Mouse (Mus musculus): ENCODE measurements around the gene D2hgdh. TPM values are rescaled to one million over a fixed set of nuclear protein-coding genes. Genes with fewer than 3 reads are reported as not detected.

D2hgdh gene
- total RNA-seq (2021): 10 to 100 TPM; 29.7 to 34.8 TPM

GRCm38 (mm10) chr1:93824609-93825008 lies at the start of gene D2hgdh:
Gene D2hgdh (plus strand): TSS chr1:93824909.
- intact Hi-C loops (cut with DNase I): no loop called here

GRCm38 (mm10) chr1:93776686-93777085 lies 48.0 kb upstream of the D2hgdh start:
- intact Hi-C loops (cut with DNase I): no loop called here
- DNase-seq (ENCODE audit: low spot score): no peak

More at GRCm38 (mm10) chr1:93824609-93825008, at the start of gene D2hgdh:
- no peak for DNase-seq (ENCODE audit: low spot score)

- DNase-seq (ENCODE audit: low spot score): no peak
- intact Hi-C loops (cut with DNase I): no loop called here
These were observed 37.8 kb upstream of the D2hgdh start for GRCm38 (mm10) chr1:93786912-93787311.

GRCm38 (mm10) chr1:93794526-93794925 lies 30.2 kb upstream of the D2hgdh start:
- no peak for DNase-seq (ENCODE audit: low spot score)
- intact Hi-C loops (cut with DNase I): no loop called here

GRCm38 (mm10) chr1:93795886-93796285 lies 28.8 kb upstream of the D2hgdh start:
- DNase-seq (ENCODE audit: low spot score): no peak
- intact Hi-C loops (cut with DNase I): no loop called here

- intact Hi-C loops (cut with DNase I): loop anchor here (2.0 to 10.0 kb wide), 4 partner anchors 44 to 286 kb away; partner anchors contain the start of gene Farp2
- DNase-seq (ENCODE audit: low spot score): no peak
These were observed 23.8 kb upstream of the D2hgdh start for GRCm38 (mm10) chr1:93800670-93801503.

- peak; percentile 87 for DNase-seq (ENCODE audit: low spot score)
- intact Hi-C loops (cut with DNase I): loop anchor here (2.0 to 10.0 kb wide), 4 partner anchors 44 to 287 kb away; partner anchors contain the start of gene Farp2
These were observed 22.9 kb upstream of the D2hgdh start, which contains the start of gene Dtymk for GRCm38 (mm10) chr1:93801741-93802238. Gene Dtymk (minus strand): TSS chr1:93801934.

- DNase-seq (ENCODE audit: low spot score): no peak
- intact Hi-C loops (cut with DNase I): loop anchor here (5.0 to 10.0 kb wide), 3 partner anchors 45 to 288 kb away; partner anchors contain the start of gene Farp2
These were observed 21.9 kb upstream of the D2hgdh start for GRCm38 (mm10) chr1:93802771-93803170.

- intact Hi-C loops (cut with DNase I): loop anchor here (5.0 to 10.0 kb wide), 3 partner anchors 47 to 289 kb away; partner anchors contain the start of gene Farp2
- DNase-seq (ENCODE audit: low spot score): peak; percentile 98
These were observed 20.9 kb upstream of the D2hgdh start, which contains the start of gene Ing5 for GRCm38 (mm10) chr1:93803556-93804507. Gene Ing5 (plus strand): TSS chr1:93803965.

GRCm38 (mm10) chr1:93804818-93805217 lies 19.9 kb upstream of the D2hgdh start:
- DNase-seq (ENCODE audit: low spot score): no peak
- intact Hi-C loops (cut with DNase I): loop anchor here (5.0 to 10.0 kb wide), 3 partner anchors 48 to 290 kb away; partner anchors contain the start of gene Farp2

- intact Hi-C loops (cut with DNase I): loop anchor here (10.0 kb wide), 1 partner anchor 291 kb away; the partner anchor contains the start of gene Farp2
- DNase-seq (ENCODE audit: low spot score): no peak
These were observed 19.3 kb upstream of the D2hgdh start for GRCm38 (mm10) chr1:93805221-93805951.

- intact Hi-C loops (cut with DNase I): loop anchor here (10.0 kb wide), 1 partner anchor 294 kb away; the partner anchor contains the start of gene Farp2
- no peak for DNase-seq (ENCODE audit: low spot score)
These were observed 15.8 kb upstream of the D2hgdh start for GRCm38 (mm10) chr1:93808871-93809270.

GRCm38 (mm10) chr1:93810011-93810410 lies 14.7 kb upstream of the D2hgdh start:
- intact Hi-C loops (cut with DNase I): no loop called here
- DNase-seq (ENCODE audit: low spot score): no peak

GRCm38 (mm10) chr1:93811495-93812039 lies 13.1 kb upstream of the D2hgdh start:
- DNase-seq (ENCODE audit: low spot score): no peak
- intact Hi-C loops (cut with DNase I): no loop called here

GRCm38 (mm10) chr1:93817823-93818532 lies 6.7 kb upstream of the D2hgdh start:
- DNase-seq (ENCODE audit: low spot score): no peak
- intact Hi-C loops (cut with DNase I): no loop called here

- intact Hi-C loops (cut with DNase I): no loop called here
- DNase-seq (ENCODE audit: low spot score): no peak
These were observed 6.0 kb upstream of the D2hgdh start for GRCm38 (mm10) chr1:93818722-93819121.

- intact Hi-C loops (cut with DNase I): no loop called here
- DNase-seq (ENCODE audit: low spot score): no peak
These were observed 763 bp upstream of the D2hgdh start for GRCm38 (mm10) chr1:93823796-93824495.

Measured in heart, postnatal 25 days (tissue).